Comparison of ENCODE assay signal across 9 mouse cellular contexts in the genomic region with DNA sequence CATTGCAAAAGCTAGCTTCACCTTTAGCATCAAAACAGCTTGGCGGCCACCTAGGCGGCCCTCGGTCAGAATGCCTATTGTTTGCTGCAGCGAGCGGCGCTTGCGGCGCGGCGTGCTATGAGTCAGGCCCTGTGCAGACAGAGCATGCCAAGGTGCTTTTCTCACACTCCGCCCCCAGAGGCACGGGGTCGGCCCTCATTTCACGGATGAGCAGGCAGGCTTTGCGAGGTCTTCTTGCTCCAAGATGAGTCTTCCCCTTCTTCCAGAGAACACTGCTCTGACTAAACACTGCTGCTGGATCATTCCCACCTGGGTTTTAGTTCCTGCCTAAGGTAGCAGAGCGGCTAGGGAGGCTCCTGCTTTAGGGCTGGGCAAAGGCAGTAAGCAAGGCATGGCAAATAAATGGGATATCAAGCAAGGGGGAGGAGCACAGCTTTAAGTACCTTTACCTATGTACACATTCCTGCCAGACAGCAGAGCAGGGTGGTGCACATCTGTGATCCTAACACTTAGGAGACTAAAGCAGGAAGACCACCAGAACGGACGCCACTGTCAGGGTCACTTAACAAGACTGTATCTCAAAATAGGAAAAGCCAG. TPM values are rescaled to one million over a fixed set of nuclear protein-coding genes. Genes with fewer than 3 reads are reported as not detected.
A peak's percentile ranks its signal among the peaks of the same experiment; 100 is the strongest.
DNase-seq lines count a peak whose midpoint lies in the region; ATAC-seq and TF ChIP-seq lines count a peak whose summit lies in the region.
"Had no signal": no experiment of that assay in that cellular context is flagged by ENCODE, and none has a peak within 500 bp of the region (broad histone marks: within the 10 kb centered on the region; RNA-seq: fewer than 3 reads in every experiment).

No protein-coding gene starts in this region.

- peak overlapping the region; percentile 41 for H3K4me2 ChIP-seq in forebrain, embryonic 16.5 days (ENCODE audit: low read length)
- peak overlapping the region; percentile 33 for H3K4me2 ChIP-seq in kidney, postnatal 0 days (ENCODE audit: low read length)
- H3K4me2 ChIP-seq in midbrain, embryonic 12.5 days (replicated peaks): peak overlapping the region; percentile 47

- H3K9ac ChIP-seq in forebrain, embryonic 16.5 days (replicated peaks; ENCODE audit: low read depth, low read length): peak overlapping the region; percentile 36
- peak overlapping the region; percentile 29; the same call in 1 of the 2 replicates for H3K9ac ChIP-seq in kidney, postnatal 0 days (ENCODE audit: low read depth, low read length)
- peak overlapping the region; percentile 49; the same call in 1 of the 2 replicates for H3K9ac ChIP-seq in midbrain, embryonic 12.5 days (replicated peaks)

- peak overlapping the region; percentile 10; the same call in 1 of the 2 replicates for H3K4me3 ChIP-seq in forebrain, embryonic 16.5 days (replicated peaks; ENCODE audit: low read length)
- no peak overlapping the region for H3K4me3 ChIP-seq in kidney, postnatal 0 days (replicated peaks; ENCODE audit: low read depth, low read length)
- peak overlapping the region; percentile 22 for H3K4me3 ChIP-seq in midbrain, embryonic 12.5 days

- 5% methylated on average over 18 of the region's 18 CpGs for WGBS in forebrain, embryonic 16.5 days
- 5% methylated on average over 18 of the region's 18 CpGs for WGBS in kidney, postnatal 0 days
- WGBS in midbrain, embryonic 12.5 days: 5% methylated on average over 18 of the region's 18 CpGs

- no peaks in the 10 kb centered on the region for H3K9me3 ChIP-seq in forebrain, embryonic 16.5 days (ENCODE audit: control insufficient read depth, low read length)
- no peaks in the 10 kb centered on the region for H3K9me3 ChIP-seq in kidney, postnatal 0 days (replicated peaks; ENCODE audit: low read length)
- H3K9me3 ChIP-seq in midbrain, embryonic 12.5 days: no peaks in the 10 kb centered on the region

- peak; percentile 15 to 16 for DNase-seq in left cerebral cortex, adult 18-20 months (ENCODE audit: low spot score in 2 of 2)
- DNase-seq in left cerebral cortex, adult 11 months (ENCODE audit: low spot score): no peak
- DNase-seq in cerebellum, adult 11-12 months: peak; percentile 57
- DNase-seq in kidney, postnatal 0 days (ENCODE audit: low spot score): peak; percentile 64
- DNase-seq in c-Kit-positive CD71-positive TER-119-positive erythroid progenitor cells, embryonic 14.5 days (ENCODE audit: low spot score): no peak

- no peak overlapping the region for H3K27ac ChIP-seq in forebrain, embryonic 16.5 days (ENCODE audit: low read length)
- peak overlapping the region; percentile 64 for H3K27ac ChIP-seq in kidney, postnatal 0 days
- H3K27ac ChIP-seq in midbrain, embryonic 12.5 days (replicated peaks): peak overlapping the region; percentile 54

- no peak for ATAC-seq in forebrain, embryonic 16.5 days
- ATAC-seq in kidney, postnatal 0 days (replicated peaks; ENCODE audit: low FRiP score, low read depth): peak; percentile 70
- peak; percentile 48; the same call in 1 of the 2 replicates for ATAC-seq in midbrain, embryonic 12.5 days (ENCODE audit: low FRiP score, low read depth)
- no peak for ATAC-seq in erythroid progenitor cell, adult 5-6 weeks (replicated peaks; ENCODE audit: low FRiP score, poor library complexity, severe bottlenecking)

- no peak for TF ChIP-seq CTCF in kidney, postnatal 0 days (IDR thresholded peaks at IDR 0.05; ENCODE audit: low read depth)

- H3K4me1 ChIP-seq in forebrain, embryonic 16.5 days (replicated peaks; ENCODE audit: control insufficient read depth, insufficient read depth, low read length): peaks cover 25% of the 10 kb centered on the region
- H3K4me1 ChIP-seq in kidney, postnatal 0 days (replicated peaks; ENCODE audit: insufficient read depth, low read length): peaks cover 10% of the 10 kb centered on the region
- H3K4me1 ChIP-seq in midbrain, embryonic 12.5 days: peaks cover 29% of the 10 kb centered on the region

- no peaks in the 10 kb centered on the region for H3K27me3 ChIP-seq in forebrain, embryonic 16.5 days (replicated peaks; ENCODE audit: control insufficient read depth, insufficient read depth, low read length)
- no peaks in the 10 kb centered on the region for H3K27me3 ChIP-seq in kidney, postnatal 0 days (ENCODE audit: insufficient read depth, low read length)
- H3K27me3 ChIP-seq in midbrain, embryonic 12.5 days: peaks cover 15% of the 10 kb centered on the region

- no peaks in the 10 kb centered on the region for H3K36me3 ChIP-seq in forebrain, embryonic 16.5 days (ENCODE audit: control insufficient read depth, insufficient read depth)
- H3K36me3 ChIP-seq in kidney, postnatal 0 days (ENCODE audit: insufficient read depth, low read length): no peaks in the 10 kb centered on the region
- H3K36me3 ChIP-seq in midbrain, embryonic 12.5 days: no peaks in the 10 kb centered on the region

RNA-seq across cellular contexts. Expression of a gene that starts 5.7 kb away (rescaled TPM):
- 100 to 1,000 TPM; 145 to 155 TPM for total RNA-seq in left cerebral cortex, adult 18-20 months (2021)
- 21.2 and 22.8 TPM in 2 replicates for polyA plus RNA-seq in forebrain, embryonic 16.5 days (2015; fragmentation: Nextera tagmentation; extraction: Ambion mirVana)
- polyA plus RNA-seq in kidney, postnatal 0 days (2015; fragmentation: Nextera tagmentation; extraction: Ambion mirVana): 13.8 and 14.9 TPM in 2 replicates
- polyA plus RNA-seq in midbrain, embryonic 12.5 days (2016; fragmentation: Nextera tagmentation; extraction: Ambion mirVana): 23.8 and 25.2 TPM in 2 replicates
- 40.0 and 59.5 TPM in 2 replicates for total RNA-seq in erythroid progenitor cell, adult 5-6 weeks (2015; ENCODE audit: low replicate concordance)
- 79.5 and 91.5 TPM in 2 replicates for total RNA-seq in erythroid progenitor cell, adult 5-6 weeks (2017; ENCODE audit: low replicate concordance)

RNA-seq across cellular contexts. Expression of a gene that starts 37.3 kb away (rescaled TPM):
- total RNA-seq in left cerebral cortex, adult 18-20 months (2021): not detected
- polyA plus RNA-seq in forebrain, embryonic 16.5 days (2015; fragmentation: Nextera tagmentation; extraction: Ambion mirVana): not detected in 2 replicates
- 0.05 TPM in 1 of 2 replicates, not detected in the other for polyA plus RNA-seq in kidney, postnatal 0 days (2015; fragmentation: Nextera tagmentation; extraction: Ambion mirVana)
- polyA plus RNA-seq in midbrain, embryonic 12.5 days (2016; fragmentation: Nextera tagmentation; extraction: Ambion mirVana): not detected in 2 replicates
- total RNA-seq in erythroid progenitor cell, adult 5-6 weeks (2015; ENCODE audit: low replicate concordance): 0.42 and 1.4 TPM in 2 replicates
- total RNA-seq in erythroid progenitor cell, adult 5-6 weeks (2017; ENCODE audit: low replicate concordance): 1.8 TPM in 1 of 2 replicates, not detected in the other
- total RNA-seq: left cerebral cortex, postnatal 25 days had no signal

Comparison
In these comparisons a context has a peak if more than half of its experiments do, and no peak if none do; other contexts are left out.
1. DNase-seq: peak in left cerebral cortex, adult 18-20 months (2 of 2), cerebellum, adult 11-12 months (single experiment) and kidney, postnatal 0 days (single experiment); none in left cerebral cortex, adult 11 months (single experiment) and c-Kit-positive CD71-positive TER-119-positive erythroid progenitor cells, embryonic 14.5 days (single experiment).
2. ATAC-seq: peak in kidney, postnatal 0 days (single experiment) and midbrain, embryonic 12.5 days (single experiment); none in forebrain, embryonic 16.5 days (single experiment) and erythroid progenitor cell, adult 5-6 weeks (single experiment).
3. Peak in every context shown above with its lines, with median percentiles within 50 percentile points of each other: H3K4me2 ChIP-seq and H3K9ac ChIP-seq.